Mouse (Mus musculus): Measurements from ENCODE around the gene Lrrfip1.

DNA sequence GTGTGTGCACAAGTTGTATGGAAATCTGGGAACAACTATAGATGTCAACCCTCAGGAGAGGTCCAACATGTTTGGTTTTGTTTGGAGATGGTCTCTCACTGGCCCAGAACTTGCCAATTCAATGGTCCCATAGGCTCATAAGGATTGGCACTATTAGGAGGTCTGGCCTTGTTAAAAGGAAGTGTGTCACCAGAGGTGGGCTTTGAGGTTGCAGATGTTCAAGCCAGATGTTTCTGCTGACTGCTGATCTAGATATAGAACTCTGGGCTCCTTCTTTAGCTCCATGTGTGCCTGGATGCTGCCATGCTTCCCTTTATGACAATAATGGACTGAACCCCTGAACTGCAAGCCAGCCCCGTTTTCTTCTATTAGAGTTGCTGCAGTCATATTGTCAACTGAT is 31.8 kb downstream of the Lrrfip1 start:
- no peak for TF ChIP-seq CTCF (IDR thresholded peaks at IDR 0.05; ENCODE audit: borderline replicate concordance, extremely low read depth, insufficient read depth, insufficient read length)
- TF ChIP-seq POLR2A (IDR thresholded peaks at IDR 0.05; ENCODE audit: borderline replicate concordance, extremely low read depth, insufficient read depth, insufficient read length, poor library complexity, severe bottlenecking) = no peak

All from brain, embryonic 14.5 days (tissue).